Mouse (Mus musculus) gastrocnemius, postnatal 14 days (tissue): ENCODE measurements around the gene Mafb. TPM values are rescaled to one million over a fixed set of nuclear protein-coding genes. Genes with fewer than 3 reads are reported as not detected.

Source experiments
- DNase-seq: peaks from one replicate; pipeline ENCODE4 v3.0.0; 2021; ENCODE audit warnings: mixed read lengths
- intact Hi-C: fragments of 180-260 bp; cut with DNase I; formaldehyde crosslinking; loops from one replicate; pipeline ENCODE4 v1.15.1; 2025; ENCODE audit warnings: low total_unique reads
- total RNA-seq, 2 experiments: library from RNA; stranded (reverse); gene quantifications; 2 replicates each; pipeline ENCODE4 v1.2.3; 2021

Gene Mafb
- total RNA-seq, 2 experiments from 2014 or later = 13.3 to 28.3 TPM

DNA sequence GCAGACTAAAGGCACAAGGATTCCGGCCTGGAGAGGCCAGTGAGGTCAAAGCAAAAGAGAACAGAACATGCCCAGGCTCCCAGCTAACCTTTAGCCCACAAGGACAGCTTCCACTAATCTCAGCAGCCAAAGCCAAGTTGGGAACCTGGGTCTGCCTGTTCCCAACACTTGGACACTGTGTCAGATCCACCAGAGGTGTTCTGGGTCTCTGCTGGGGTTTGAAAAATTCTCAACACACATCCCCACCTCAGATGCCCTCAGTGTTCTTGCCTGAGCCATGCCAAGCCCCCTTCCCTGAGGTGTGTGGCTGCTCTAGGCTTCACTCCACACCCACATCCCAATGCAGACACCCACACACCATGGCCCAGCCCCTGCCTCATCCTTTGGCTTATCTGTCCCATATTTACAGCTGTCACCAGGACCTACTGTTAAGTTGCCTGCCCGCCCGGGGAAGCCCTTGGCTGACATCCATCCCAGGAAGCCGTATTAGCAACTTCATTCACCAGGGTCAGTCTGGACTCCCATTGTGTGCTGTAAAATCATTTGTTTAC is 32.7 kb downstream of the Mafb start, which contains the start of gene Gm826:
Gene Gm826, minus strand, starts transcription at position 52 of the 551 bp plus-strand sequence.
- DNase-seq = no peak
- intact Hi-C loops = no loop called here

DNA sequence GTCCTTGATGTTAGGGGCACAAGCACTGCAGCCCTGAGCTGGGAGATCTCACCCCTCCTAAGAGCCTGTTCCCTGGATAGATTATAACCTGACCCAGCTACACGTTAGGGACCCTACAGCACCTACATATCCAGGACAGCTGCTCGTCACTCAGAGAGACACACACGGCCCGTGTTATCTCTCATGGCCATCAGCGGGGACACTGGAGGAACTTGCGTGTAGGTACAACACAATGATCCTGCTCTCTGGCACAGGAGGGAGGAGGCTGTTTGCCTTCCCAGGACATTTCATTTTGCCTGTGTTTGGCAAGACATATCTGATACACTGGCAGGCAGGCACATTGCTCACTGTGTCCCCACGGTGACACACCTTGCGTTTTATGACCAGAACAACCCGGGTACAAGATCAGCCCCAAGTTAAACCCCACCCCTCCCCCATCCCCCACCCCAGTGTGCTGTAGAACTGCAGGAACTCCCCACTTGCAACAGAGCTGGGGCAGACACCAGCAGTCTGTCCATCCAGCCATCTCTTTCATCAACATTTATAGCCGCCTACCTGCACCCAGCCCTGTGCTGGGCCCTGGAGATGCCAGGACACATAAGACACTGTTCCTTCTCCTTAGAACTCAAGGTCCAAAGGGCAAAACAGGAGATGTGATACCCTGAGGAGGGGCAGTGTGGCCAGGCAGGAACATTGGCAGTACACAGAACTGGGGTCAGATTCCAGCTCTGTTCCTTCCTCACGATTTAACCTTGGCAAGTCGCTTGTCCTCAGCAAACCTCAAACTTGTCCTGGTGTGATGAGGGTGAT is 34.1 kb downstream of the Mafb start:
- intact Hi-C loops = no loop called here
- DNase-seq = no peak

DNA sequence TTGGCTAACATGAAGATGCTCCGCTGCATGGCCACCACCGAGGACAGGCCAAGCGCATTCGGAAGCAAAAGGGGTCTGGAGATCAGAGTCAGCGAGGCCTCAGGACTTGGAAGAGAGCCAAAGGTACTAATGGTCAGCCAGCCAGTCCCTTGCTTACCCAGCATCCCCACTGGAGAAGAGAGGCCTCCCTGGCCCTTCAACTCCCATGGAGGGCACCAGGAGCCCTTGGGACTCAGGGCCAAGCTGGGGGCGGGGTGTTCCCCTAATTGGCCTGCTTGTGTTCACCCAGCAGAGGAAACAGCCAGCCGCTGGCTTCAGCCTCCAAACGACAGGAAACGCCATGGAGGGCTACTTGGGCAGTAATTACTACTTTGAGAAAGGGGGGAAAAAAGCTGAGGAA is 38.0 kb downstream of the Mafb start:
- intact Hi-C loops = no loop called here
- DNase-seq = no peak

DNA sequence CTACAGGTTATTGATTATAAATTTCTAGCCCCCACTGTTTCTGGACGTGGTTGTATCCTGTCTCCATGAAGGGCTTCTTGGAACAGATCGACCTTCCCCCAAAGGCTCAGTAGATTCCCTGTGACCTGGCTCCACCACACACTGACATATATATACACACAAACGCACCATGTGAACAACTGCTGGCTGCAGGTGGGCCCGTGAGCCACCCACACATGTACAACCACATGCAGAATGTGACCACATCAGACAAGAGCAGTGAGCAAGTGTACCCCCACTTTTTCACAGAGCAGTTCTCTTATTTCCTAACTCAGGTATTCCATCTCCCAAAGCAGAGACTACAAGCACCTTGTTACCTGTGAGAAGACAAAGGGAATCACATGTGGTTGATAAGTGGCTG is 39.1 kb downstream of the Mafb start:
- intact Hi-C loops = no loop called here
- DNase-seq = no peak

DNA sequence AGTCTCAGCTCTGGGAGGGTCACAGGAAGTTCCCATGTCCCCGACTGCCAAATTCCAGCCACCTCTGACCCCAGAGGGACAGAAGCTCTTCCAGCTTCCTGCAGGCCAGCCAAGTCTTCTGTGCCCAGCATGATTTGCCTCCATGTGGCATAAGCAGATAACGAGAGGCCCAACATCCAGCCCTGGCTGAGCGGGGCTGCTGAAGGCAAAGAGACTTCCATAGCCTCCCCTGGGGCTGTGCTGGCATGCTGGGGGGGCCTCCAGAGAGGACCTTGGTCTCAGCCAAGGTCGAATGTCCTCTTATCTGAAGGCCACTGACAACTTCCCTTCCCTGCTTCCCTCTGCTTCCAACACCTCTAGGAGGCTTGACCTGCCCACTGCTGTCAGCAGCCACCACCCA is 39.7 kb downstream of the Mafb start:
- intact Hi-C loops = no loop called here
- no peak for DNase-seq

DNA sequence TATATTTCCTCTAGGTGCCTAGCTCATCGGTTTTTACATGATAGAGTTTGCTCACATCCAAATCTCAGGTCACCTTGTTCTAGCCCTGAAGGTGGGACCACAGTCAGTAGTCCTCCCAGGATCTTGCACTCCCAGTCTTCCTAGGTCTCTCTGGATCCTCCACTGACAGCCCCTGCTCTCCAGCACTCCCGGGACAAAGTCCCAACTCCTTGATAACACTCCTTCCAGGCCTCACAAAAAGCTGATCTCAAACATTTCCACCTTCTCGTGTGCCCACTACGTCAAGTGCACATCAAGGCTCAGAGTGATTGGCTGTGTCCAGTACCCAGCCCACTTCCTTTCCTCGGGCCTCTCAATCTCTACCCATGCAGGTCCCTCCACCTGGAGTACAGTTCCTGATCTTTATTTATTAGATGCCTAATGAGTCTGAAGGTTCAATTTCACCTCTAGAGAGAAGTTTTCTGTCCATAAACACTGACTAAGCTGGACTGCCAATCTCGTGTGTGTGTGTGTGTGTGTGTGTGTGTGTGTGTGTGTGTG is 41.7 kb downstream of the Mafb start:
- DNase-seq = no peak
- intact Hi-C loops = no loop called here

DNA sequence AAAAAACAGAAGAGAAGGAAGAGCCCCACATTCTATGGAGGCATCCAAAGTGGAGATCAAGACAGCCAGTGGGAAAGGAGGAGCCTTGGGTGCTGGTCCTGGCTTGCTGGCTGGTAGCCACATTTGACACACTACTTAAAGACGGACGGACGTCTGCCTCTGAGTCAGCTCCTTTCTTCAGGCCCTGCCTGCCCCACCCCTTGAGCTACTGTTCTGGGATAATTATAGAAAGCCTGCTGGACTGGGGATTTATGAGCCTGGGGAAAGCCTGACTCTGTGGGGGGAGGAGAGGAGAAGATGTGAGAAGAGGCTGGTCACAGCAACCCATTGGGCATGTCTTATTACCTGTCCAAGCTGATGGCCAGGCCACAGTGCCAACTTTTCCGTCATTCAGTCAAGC is 45.0 kb downstream of the Mafb start:
- no peak for DNase-seq
- intact Hi-C loops = no loop called here

DNA sequence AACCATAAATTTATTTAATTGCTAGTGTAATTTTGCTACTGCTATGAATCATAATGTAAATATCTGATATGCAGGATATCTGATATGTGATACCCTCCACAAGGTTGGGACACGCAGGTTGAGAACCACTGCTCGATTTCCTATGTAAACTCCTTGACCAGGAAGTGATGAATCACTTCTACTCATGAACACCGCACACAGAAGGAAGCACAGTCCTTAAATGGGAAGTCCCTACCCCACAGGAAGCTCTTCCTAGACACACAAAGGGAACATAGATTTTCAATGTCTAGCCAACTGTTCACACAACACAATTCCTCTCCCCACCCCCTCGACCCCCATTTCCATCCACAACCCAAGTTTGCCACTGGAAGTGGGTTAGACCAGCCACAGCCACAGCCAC is 48.6 kb downstream of the Mafb start:
- intact Hi-C loops = no loop called here
- DNase-seq = no peak

Other genes starting within 250 kb of the Mafb start
- 1 to 10 TPM in 1 of 2 experiments, under 1 TPM in 1; 0.66 to 3.9 TPM for gene Gm826, start 32.9 kb downstream of the Mafb start, total RNA-seq